22 mouse cellular contexts compared by ENCODE assay signal in the genomic region with DNA sequence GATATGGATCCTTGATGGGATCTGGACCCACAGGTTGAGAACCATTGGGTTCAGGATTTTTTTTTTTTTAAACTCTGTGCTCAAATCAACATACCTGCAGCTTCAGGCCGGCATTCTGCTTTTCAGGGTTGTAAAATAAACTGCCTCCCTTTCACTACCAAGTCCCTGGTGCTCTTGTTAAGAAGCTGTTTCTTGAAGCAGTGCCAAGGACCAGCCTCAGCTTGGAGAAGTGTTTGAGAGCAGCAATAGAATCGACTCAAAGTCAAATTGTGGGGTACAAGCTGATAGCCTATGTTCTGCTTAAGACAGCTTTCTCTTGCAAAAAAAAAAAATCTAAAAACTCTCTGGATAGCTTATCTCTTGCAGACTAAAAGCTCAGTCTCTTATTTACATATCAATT. TPM values are rescaled to one million over a fixed set of nuclear protein-coding genes. Genes with fewer than 3 reads are reported as not detected.
"Had no signal": no experiment of that assay in that cellular context is flagged by ENCODE, and none has a peak within 500 bp of the region (broad histone marks: within the 10 kb centered on the region; RNA-seq: fewer than 3 reads in every experiment).

No protein-coding gene starts in this region.

- H3K9me3 ChIP-seq: kidney, embryonic 15.5 days; limb, embryonic 12.5 days; liver, embryonic 13.5 days; midbrain, embryonic 12.5 days; neural tube, embryonic 12.5 days; neural tube, embryonic 15.5 days; stomach, embryonic 15.5 days had no signal

- H3K9ac ChIP-seq: kidney, embryonic 15.5 days; limb, embryonic 12.5 days; liver, embryonic 13.5 days; midbrain, embryonic 12.5 days; neural tube, embryonic 12.5 days; neural tube, embryonic 15.5 days; stomach, embryonic 15.5 days had no signal

- H3K36me3 ChIP-seq: kidney, embryonic 15.5 days; limb, embryonic 12.5 days; liver, embryonic 13.5 days; midbrain, embryonic 12.5 days; neural tube, embryonic 12.5 days; neural tube, embryonic 15.5 days; stomach, embryonic 15.5 days had no signal

- H3K4me1 ChIP-seq: kidney, embryonic 15.5 days; liver, embryonic 13.5 days; midbrain, embryonic 12.5 days; neural tube, embryonic 12.5 days; stomach, embryonic 15.5 days had no signal

- DNase-seq: kidney, adult 11 months; kidney, adult 8-10 months; kidney, postnatal 10 days; kidney, postnatal 36 days; layer of hippocampus, postnatal 36 days; liver, embryonic 13.5 days; lung, adult 2 months; lung, postnatal 36 days; retina, postnatal 1 day; right cerebral cortex, postnatal 25 days; spleen, adult 18-20 months; thymus, postnatal 25 days had no signal

- H3K4me2 ChIP-seq: kidney, embryonic 15.5 days; limb, embryonic 12.5 days; liver, embryonic 13.5 days; midbrain, embryonic 12.5 days; neural tube, embryonic 12.5 days; neural tube, embryonic 15.5 days; stomach, embryonic 15.5 days had no signal

- ATAC-seq: lung, postnatal 0 days had no signal

- H3K27me3 ChIP-seq: kidney, embryonic 15.5 days; limb, embryonic 12.5 days; liver, embryonic 13.5 days; midbrain, embryonic 12.5 days; neural tube, embryonic 12.5 days; neural tube, embryonic 15.5 days; stomach, embryonic 15.5 days had no signal

- H3K4me3 ChIP-seq: kidney, embryonic 15.5 days; left cerebral cortex, adult 2 months; limb, embryonic 12.5 days; liver, embryonic 13.5 days; midbrain, embryonic 12.5 days; neural tube, embryonic 12.5 days; neural tube, embryonic 15.5 days; stomach, embryonic 15.5 days had no signal

- H3K27ac ChIP-seq: kidney, embryonic 15.5 days; left cerebral cortex, adult 2 months; limb, embryonic 12.5 days; liver, embryonic 13.5 days; midbrain, embryonic 12.5 days; neural tube, embryonic 12.5 days; neural tube, embryonic 15.5 days; stomach, embryonic 15.5 days had no signal

RNA-seq across cellular contexts. Expression of gene Kcnf1, which starts 34.9 kb away (rescaled TPM):
- total RNA-seq: liver, adult 2 months; megakaryocyte-erythroid progenitor cell, adult 5-6 weeks had no signal
- polyA plus RNA-seq: liver, adult 2 months had no signal
